Mouse (Mus musculus) stomach, embryonic 14.5 days (tissue): ENCODE measurements around the gene Mtor. TPM values are rescaled to one million over a fixed set of nuclear protein-coding genes. Genes with fewer than 3 reads are reported as not detected.

ENCODE experiments used
- ATAC-seq: fragments of 200-750 bp; cut with Nextera tagmentation; 2 replicates; pipeline ENCODE4 v1.8.0; 2017; ENCODE audit warnings: low read depth, moderate TSS enrichment; ENCODE audit not compliant: insufficient number of reproducible peaks, insufficient read depth, low FRiP score
- H3K27ac ChIP-seq: fragments of 300-500 bp; sonication (generic); 2 replicates; pipeline ENCODE4 v1.5.1; 2014; ENCODE audit warnings: mild to moderate bottlenecking, low read length, moderate library complexity, mixed read lengths
- H3K27me3 ChIP-seq: fragments of 300-500 bp; sonication (generic); 2 replicates; pipeline ENCODE4 v1.6.1; 2014; ENCODE audit warnings: low read length, control low read depth, mixed read lengths; ENCODE audit not compliant: control insufficient read depth, insufficient read depth
- H3K36me3 ChIP-seq: fragments of 300-500 bp; sonication (generic); 2 replicates; pipeline ENCODE4 v1.6.1; 2014; ENCODE audit warnings: mild to moderate bottlenecking, control low read depth, low read length, moderate library complexity, mixed read lengths; ENCODE audit not compliant: control insufficient read depth, insufficient read depth
- H3K4me1 ChIP-seq: fragments of 300-500 bp; sonication (generic); 2 replicates; pipeline ENCODE4 v1.6.1; 2014; ENCODE audit warnings: low read length, control low read depth, mixed read lengths; ENCODE audit not compliant: control insufficient read depth, insufficient read depth
- H3K4me2 ChIP-seq: fragments of 300-500 bp; sonication (generic); replicated peaks from 2 replicates; pipeline ENCODE4 v1.6.1; 2014; ENCODE audit warnings: low read depth, low read length, control low read depth
- H3K4me3 ChIP-seq: fragments of 300-500 bp; sonication (generic); 2 replicates; pipeline ENCODE4 v1.5.1; 2014; ENCODE audit warnings: low read depth, low read length, control low read depth
- H3K9ac ChIP-seq: fragments of 300-500 bp; sonication (generic); replicated peaks from 2 replicates; pipeline ENCODE4 v1.6.1; 2014; ENCODE audit warnings: low read depth, mild to moderate bottlenecking, control low read depth, low read length, moderate library complexity, mixed read lengths
- H3K9me3 ChIP-seq: fragments of 300-500 bp; sonication (generic); 2 replicates; pipeline ENCODE4 v1.6.1; 2016; ENCODE audit warnings: low read depth, low read length, control low read depth; ENCODE audit not compliant: control insufficient read depth
- WGBS: fragments of 180-500 bp; shearing (Covaris S2); extraction: QIAGEN DNeasy Blood & Tissue Kit; methylation state at CpG from one replicate; pipeline ENCODE4 v1.1.7; 2014; 5-methylcytosine and 5-hydroxymethylcytosine counted together
- polyA plus RNA-seq: library from polyadenylated mRNA; unstranded; fragments of >200 nt; fragmentation: Nextera tagmentation; extraction: Ambion mirVana; gene quantifications from 2 replicates; pipeline ENCODE4 v1.2.1, GENCODE M21; 2014

Gene Mtor
- polyA plus RNA-seq, 1 experiment from 2014 or later = 22.8 TPM

- H3K4me1 ChIP-seq = no peaks in the 10 kb centered on the region
- peaks cover 14% of the 10 kb centered on the region for H3K36me3 ChIP-seq
- ATAC-seq = no peak
- H3K9me3 ChIP-seq = no peaks in the 10 kb centered on the region
- 78% methylated on average over 5 of the region's 5 CpGs for WGBS
- no peak overlapping the region for H3K4me2 ChIP-seq
- no peak overlapping the region for H3K9ac ChIP-seq
- no peak overlapping the region for H3K27ac ChIP-seq
- H3K4me3 ChIP-seq = no peak overlapping the region
- H3K27me3 ChIP-seq = no peaks in the 10 kb centered on the region
Measured at GRCm38 (mm10) chr4:148507585-148507984, 59.2 kb downstream of the Mtor start.

GRCm38 (mm10) chr4:148508084-148508849 lies 59.9 kb downstream of the Mtor start:
- peaks cover 7% of the 10 kb centered on the region for H3K36me3 ChIP-seq
- no peak overlapping the region for H3K9ac ChIP-seq
- 93% methylated on average over 14 of the region's 14 CpGs for whole genome bisulfite sequencing
- no peaks in the 10 kb centered on the region for H3K9me3 ChIP-seq
- no peaks in the 10 kb centered on the region for H3K4me1 ChIP-seq
- no peak overlapping the region for H3K4me2 ChIP-seq
- no peak overlapping the region for H3K27ac ChIP-seq
- no peak overlapping the region for H3K4me3 ChIP-seq
- ATAC-seq = no peak
- H3K27me3 ChIP-seq = no peaks in the 10 kb centered on the region

GRCm38 (mm10) chr4:148509450-148510084 lies 61.2 kb downstream of the Mtor start:
- Histone ChIP-seq H3K9me3 (no peaks in the 10 kb centered on the region), H3K4me3 (no peak overlapping the region), H3K4me1 (no peaks in the 10 kb centered on the region), H3K9ac (no peak overlapping the region), H3K4me2 (no peak overlapping the region), H3K27me3 (no peaks in the 10 kb centered on the region), H3K36me3 (peaks cover 3% of the 10 kb centered on the region), H3K27ac (no peak overlapping the region)
- WGBS = 84% methylated on average over 8 of the region's 8 CpGs
- no peak for ATAC-seq

GRCm38 (mm10) chr4:148510691-148511090 lies 62.3 kb downstream of the Mtor start:
- no peak overlapping the region for H3K4me3 ChIP-seq
- peaks cover 9% of the 10 kb centered on the region for H3K36me3 ChIP-seq
- no peak overlapping the region for H3K27ac ChIP-seq
- H3K9me3 ChIP-seq = no peaks in the 10 kb centered on the region
- H3K4me2 ChIP-seq = no peak overlapping the region
- 87% methylated on average over 4 of the region's 4 CpGs for WGBS
- H3K9ac ChIP-seq = no peak overlapping the region
- no peak for ATAC-seq
- H3K4me1 ChIP-seq = no peaks in the 10 kb centered on the region
- H3K27me3 ChIP-seq = no peaks in the 10 kb centered on the region

- 94% methylated on average over 4 of the region's 4 CpGs for WGBS
- Histone ChIP-seq H3K36me3 (peaks cover 9% of the 10 kb centered on the region), H3K27me3 (no peaks in the 10 kb centered on the region), H3K4me2 (no peak overlapping the region), H3K4me1 (no peaks in the 10 kb centered on the region), H3K9ac (no peak overlapping the region), H3K4me3 (no peak overlapping the region), H3K9me3 (no peaks in the 10 kb centered on the region), H3K27ac (no peak overlapping the region)
- ATAC-seq = no peak
Measured at GRCm38 (mm10) chr4:148511334-148511733, 62.9 kb downstream of the Mtor start.

- 65% methylated on average over 6 of the region's 6 CpGs for WGBS
- H3K27ac ChIP-seq = no peak overlapping the region
- ATAC-seq = no peak
- H3K9me3 ChIP-seq = no peaks in the 10 kb centered on the region
- no peaks in the 10 kb centered on the region for H3K27me3 ChIP-seq
- H3K4me2 ChIP-seq = no peak overlapping the region
- peaks cover 14% of the 10 kb centered on the region for H3K36me3 ChIP-seq
- H3K4me3 ChIP-seq = no peak overlapping the region
- no peaks in the 10 kb centered on the region for H3K4me1 ChIP-seq
- no peak overlapping the region for H3K9ac ChIP-seq
Measured at GRCm38 (mm10) chr4:148513021-148513559, 64.7 kb downstream of the Mtor start.

GRCm38 (mm10) chr4:148515313-148515712 lies 66.9 kb downstream of the Mtor start:
- Histone ChIP-seq H3K9me3 (no peaks in the 10 kb centered on the region), H3K27me3 (no peaks in the 10 kb centered on the region), H3K4me2 (no peak overlapping the region), H3K27ac (no peak overlapping the region), H3K4me1 (no peaks in the 10 kb centered on the region), H3K9ac (no peak overlapping the region), H3K4me3 (no peak overlapping the region), H3K36me3 (peaks cover 14% of the 10 kb centered on the region)
- WGBS = 94% methylated on average over 2 of the region's 2 CpGs
- no peak for ATAC-seq

- H3K27ac ChIP-seq = no peak overlapping the region
- no peaks in the 10 kb centered on the region for H3K9me3 ChIP-seq
- ATAC-seq = no peak; the same call in 1 of the 2 replicates
- no peak overlapping the region for H3K4me3 ChIP-seq
- 68% methylated on average over 4 of the region's 4 CpGs for WGBS
- no peaks in the 10 kb centered on the region for H3K4me1 ChIP-seq
- peaks cover 20% of the 10 kb centered on the region for H3K36me3 ChIP-seq
- no peak overlapping the region for H3K9ac ChIP-seq
- no peak overlapping the region for H3K4me2 ChIP-seq
- H3K27me3 ChIP-seq = no peaks in the 10 kb centered on the region
Measured at GRCm38 (mm10) chr4:148517809-148518208, 69.4 kb downstream of the Mtor start.
